Mouse (Mus musculus) CH12.LX (cell line): ENCODE measurements around the gene Gm20388. TPM values are rescaled to one million over a fixed set of nuclear protein-coding genes. Genes with fewer than 3 reads are reported as not detected.
A peak's percentile ranks its signal among the peaks of the same experiment; 100 is the strongest.

Experiments used
- DNase-seq: peaks from one replicate; pipeline ENCODE4 v3.0.0-alpha.2; 2013; ENCODE audit errors: extremely low read depth
- H3K27ac ChIP-seq: 2 replicates; pipeline ENCODE4 v1.5.1; 2012; ENCODE audit warnings: low read depth, mild to moderate bottlenecking, control low read depth, moderate library complexity; ENCODE audit not compliant: insufficient read depth
- H3K27me3 ChIP-seq: replicated peaks from 2 replicates; pipeline ENCODE3; 2012; ENCODE audit warnings: inconsistent platforms
- H3K36me3 ChIP-seq, 2 experiments: replicated peaks in 1 of 2; 2 replicates each; pipeline versions ENCODE3 to v1.6.1; 2012; ENCODE audit warnings: inconsistent platforms in 1 of 2, low read length in 1 of 2, mild to moderate bottlenecking in 1 of 2, mixed read lengths in 1 of 2, moderate library complexity in 1 of 2; ENCODE audit not compliant: control insufficient read depth in 1 of 2, insufficient read depth in 1 of 2
- H3K4me1 ChIP-seq, 2 experiments: 2 replicates each; pipeline ENCODE4 v1.6.1; 2012; ENCODE audit warnings: inconsistent platforms in 1 of 2, moderate library complexity in 1 of 2; ENCODE audit not compliant: insufficient read depth in 2 of 2, control insufficient read depth in 1 of 2
- H3K4me2 ChIP-seq: 2 replicates; pipeline ENCODE4 v1.6.1; 2012; ENCODE audit warnings: low read depth, mild to moderate bottlenecking, control low read depth; ENCODE audit not compliant: poor library complexity, insufficient read depth, severe bottlenecking
- H3K4me3 ChIP-seq, 3 experiments: fragments of 150-350 bp in 1 of 3; sonication (generic) in 1 of 3; replicated peaks in 1 of 3; 2 replicates each; pipeline versions ENCODE3 to v1.5.1; 2011 to 2012; ENCODE audit warnings: low read depth in 2 of 3, low read length in 2 of 3, mild to moderate bottlenecking in 2 of 3, moderate library complexity in 2 of 3, control low read depth in 1 of 3, improper control_type of control experiment in 1 of 3, inconsistent platforms in 1 of 3, mixed read lengths in 1 of 3; ENCODE audit not compliant: poor library complexity in 1 of 3
- H3K79me2 ChIP-seq: replicated peaks from 2 replicates; pipeline ENCODE4 v1.6.1; 2012; ENCODE audit warnings: mild to moderate bottlenecking, moderate library complexity; ENCODE audit not compliant: control insufficient read depth, poor library complexity, insufficient read depth, severe bottlenecking; ENCODE audit errors: extremely low read depth
- H3K9ac ChIP-seq: 2 replicates; pipeline ENCODE4 v1.6.1; 2012; ENCODE audit warnings: low read depth, mild to moderate bottlenecking, control low read depth, moderate library complexity; ENCODE audit not compliant: insufficient read depth
- H3K9me3 ChIP-seq: replicated peaks from 2 replicates; pipeline ENCODE3; 2012; ENCODE audit warnings: low read length, inconsistent platforms, mixed read lengths
- BHLHE40 ChIP-seq: IDR thresholded peaks from 2 replicates; pipeline ENCODE4 v1.6.1; 2011; ENCODE audit warnings: mild to moderate bottlenecking, low read depth, low read length, improper control_type of control experiment
- CHD1 ChIP-seq: IDR thresholded peaks from 2 replicates; pipeline ENCODE4 v1.6.1; 2012; ENCODE audit warnings: low read depth, low read length, improper control_type of control experiment, inconsistent platforms
- CHD2 ChIP-seq: IDR thresholded peaks from 2 replicates; pipeline ENCODE4 v1.6.1; 2011; ENCODE audit warnings: low read length, improper control_type of control experiment
- CTCF ChIP-seq, 2 experiments: IDR thresholded peaks in 1 of 2; conservative IDR thresholded peaks in 1 of 2; 2 replicates each; pipeline ENCODE4 v1.5.1; 2011 to 2012; ENCODE audit warnings: low read depth in 2 of 2, low read length in 2 of 2, improper control_type of control experiment in 1 of 2, inconsistent platforms in 1 of 2, mild to moderate bottlenecking in 1 of 2, moderate library complexity in 1 of 2
- E2F4 ChIP-seq: IDR thresholded peaks from 2 replicates; pipeline ENCODE4 v1.6.1; 2011; ENCODE audit warnings: low read depth, low read length, improper control_type of control experiment; ENCODE audit not compliant: insufficient replicate concordance
- ELF1 ChIP-seq: IDR thresholded peaks from 2 replicates; pipeline ENCODE4 v1.6.1; 2014; ENCODE audit warnings: low read depth, mild to moderate bottlenecking, inconsistent platforms, low read length, improper control_type of control experiment
- EP300 ChIP-seq: IDR thresholded peaks from 2 replicates; pipeline ENCODE4 v1.6.1; 2011; ENCODE audit warnings: low read length, improper control_type of control experiment
- ETS1 ChIP-seq: conservative IDR thresholded peaks from 2 replicates; pipeline ENCODE4 v1.6.1; 2012; ENCODE audit warnings: low read depth, mild to moderate bottlenecking, inconsistent platforms, low read length, improper control_type of control experiment, moderate library complexity
- GABPA ChIP-seq: IDR thresholded peaks from 2 replicates; pipeline ENCODE4 v1.6.1; 2012; ENCODE audit warnings: low read depth, low read length, improper control_type of control experiment, inconsistent platforms; ENCODE audit not compliant: insufficient replicate concordance
- HCFC1 ChIP-seq: IDR thresholded peaks from 2 replicates; pipeline ENCODE4 v1.6.1; 2012; ENCODE audit warnings: low read depth, mild to moderate bottlenecking, inconsistent platforms, low read length, improper control_type of control experiment
- IRF4 ChIP-seq: IDR thresholded peaks from 2 replicates; pipeline ENCODE4 v1.6.1; 2014; ENCODE audit warnings: low read depth, mild to moderate bottlenecking, inconsistent platforms, low read length, improper control_type of control experiment
- JUN ChIP-seq: IDR thresholded peaks from 2 replicates; pipeline ENCODE4 v1.6.1; 2011; ENCODE audit warnings: low read depth, mild to moderate bottlenecking, low read length, improper control_type of control experiment, moderate library complexity; ENCODE audit not compliant: insufficient read depth
- JUND ChIP-seq: conservative IDR thresholded peaks from 2 replicates; pipeline ENCODE4 v1.6.1; 2011; ENCODE audit warnings: low read depth, low read length, improper control_type of control experiment
- KAT2A ChIP-seq: IDR thresholded peaks from 2 replicates; pipeline ENCODE4 v1.6.1; 2012; ENCODE audit warnings: low read length, improper control_type of control experiment, inconsistent platforms; ENCODE audit not compliant: insufficient replicate concordance
- MAFK ChIP-seq: IDR thresholded peaks from 2 replicates; pipeline ENCODE4 v1.6.1; 2011; ENCODE audit warnings: low read length, improper control_type of control experiment; ENCODE audit not compliant: insufficient replicate concordance
- MAX ChIP-seq: IDR thresholded peaks from 2 replicates; pipeline ENCODE4 v1.6.1; 2011; ENCODE audit warnings: low read length, improper control_type of control experiment
- MAZ ChIP-seq: IDR thresholded peaks from 2 replicates; pipeline ENCODE4 v1.6.1; 2012; ENCODE audit warnings: low read depth, mild to moderate bottlenecking, inconsistent platforms, low read length, improper control_type of control experiment, moderate library complexity
- MEF2A ChIP-seq: IDR thresholded peaks from 2 replicates; pipeline ENCODE4 v1.6.1; 2014; ENCODE audit warnings: low read depth, mild to moderate bottlenecking, inconsistent platforms, low read length, improper control_type of control experiment, borderline replicate concordance
- MXI1 ChIP-seq: IDR thresholded peaks from 2 replicates; pipeline ENCODE4 v1.6.1; 2011; ENCODE audit warnings: mild to moderate bottlenecking, low read depth, low read length, improper control_type of control experiment
- NELFE ChIP-seq: IDR thresholded peaks from 2 replicates; pipeline ENCODE4 v1.6.1; 2011; ENCODE audit warnings: low read depth, low read length, improper control_type of control experiment
- NRF1 ChIP-seq: IDR thresholded peaks from 2 replicates; pipeline ENCODE4 v1.6.1; 2014; ENCODE audit warnings: low read depth, mild to moderate bottlenecking, inconsistent platforms, low read length, improper control_type of control experiment, moderate library complexity
- POLR2A ChIP-seq: IDR thresholded peaks from 2 replicates; pipeline ENCODE4 v1.6.1; 2011; ENCODE audit warnings: low read depth, mild to moderate bottlenecking, improper control_type of control experiment, low read length
- POLR2AphosphoS2 ChIP-seq: IDR thresholded peaks from 2 replicates; pipeline ENCODE4 v1.6.1; 2011; ENCODE audit warnings: low read depth, low read length, improper control_type of control experiment
- RAD21 ChIP-seq: IDR thresholded peaks from 2 replicates; pipeline ENCODE4 v1.6.1; 2011; ENCODE audit warnings: low read depth, mild to moderate bottlenecking, low read length, improper control_type of control experiment, moderate library complexity
- RCOR1 ChIP-seq: conservative IDR thresholded peaks from 2 replicates; pipeline ENCODE4 v1.6.1; 2012; ENCODE audit warnings: low read depth, mild to moderate bottlenecking, inconsistent platforms, low read length, improper control_type of control experiment
- SIN3A ChIP-seq: IDR thresholded peaks from 2 replicates; pipeline ENCODE4 v1.6.1; 2012; ENCODE audit warnings: low read length, improper control_type of control experiment, inconsistent platforms
- SMC3 ChIP-seq: IDR thresholded peaks from 2 replicates; pipeline ENCODE4 v1.6.1; 2011; ENCODE audit warnings: low read depth, low read length, improper control_type of control experiment
- TBP ChIP-seq: conservative IDR thresholded peaks from 2 replicates; pipeline ENCODE4 v1.6.1; 2011; ENCODE audit warnings: low read depth, low read length, improper control_type of control experiment
- TCF12 ChIP-seq: IDR thresholded peaks from 2 replicates; pipeline ENCODE4 v1.6.1; 2014; ENCODE audit warnings: low read depth, mild to moderate bottlenecking, inconsistent platforms, low read length, improper control_type of control experiment
- UBTF ChIP-seq: IDR thresholded peaks from 2 replicates; pipeline ENCODE4 v1.6.1; 2012; ENCODE audit warnings: low read depth, mild to moderate bottlenecking, inconsistent platforms, low read length, improper control_type of control experiment, moderate library complexity
- USF2 ChIP-seq: conservative IDR thresholded peaks from 2 replicates; pipeline ENCODE4 v1.6.1; 2011; ENCODE audit warnings: low read depth, low read length, improper control_type of control experiment
- ZC3H11A ChIP-seq: IDR thresholded peaks from 2 replicates; pipeline ENCODE4 v1.6.1; 2012; ENCODE audit warnings: low read depth, mild to moderate bottlenecking, inconsistent platforms, low read length, improper control_type of control experiment
- ZMIZ1 ChIP-seq: IDR thresholded peaks from 2 replicates; pipeline ENCODE4 v1.6.1; 2012; ENCODE audit warnings: low read depth, mild to moderate bottlenecking, inconsistent platforms, low read length, improper control_type of control experiment
- dilution Hi-C: fragments of 300-500 bp; cut with MboI; formaldehyde crosslinking; loops from 2 replicates; pipeline ENCODE4 v1.14.3; 2020; ENCODE audit warnings: low sequenced_read_pairs; ENCODE audit not compliant: extremely low pct_unique_long_range_greater_than_20kb, extremely low pct_ligation_motif_present
- in situ Hi-C: fragments of 300-500 bp; cut with MboI; formaldehyde crosslinking; loops from 3 replicates; pipeline ENCODE4 v1.14.3; 2019; ENCODE audit warnings: low sequenced_read_pairs, low pct_ligation_motif_present, low pct_unique_long_range_greater_than_20kb, mixed read lengths
- polyA plus RNA-seq: library from polyadenylated mRNA; unstranded; fragments of >175 nt; gene quantifications from 2 replicates; pipeline ENCODE4 v1.2.1, GENCODE M21; 2012; ENCODE audit warnings: low read depth; ENCODE audit not compliant: insufficient read length
- total RNA-seq, 2 experiments: library from RNA; depleted of rRNA; stranded (reverse); fragments of 300-350 nt in 1 of 2; fragments of >200 nt in 1 of 2; gene quantifications; 2 replicates each; pipeline ENCODE4 v1.2.3; 2012 to 2014

Gene Gm20388
- total and polyA plus RNA-seq, 3 experiments, result 14.8 to 26.3 (median 22.2) TPM

DNA sequence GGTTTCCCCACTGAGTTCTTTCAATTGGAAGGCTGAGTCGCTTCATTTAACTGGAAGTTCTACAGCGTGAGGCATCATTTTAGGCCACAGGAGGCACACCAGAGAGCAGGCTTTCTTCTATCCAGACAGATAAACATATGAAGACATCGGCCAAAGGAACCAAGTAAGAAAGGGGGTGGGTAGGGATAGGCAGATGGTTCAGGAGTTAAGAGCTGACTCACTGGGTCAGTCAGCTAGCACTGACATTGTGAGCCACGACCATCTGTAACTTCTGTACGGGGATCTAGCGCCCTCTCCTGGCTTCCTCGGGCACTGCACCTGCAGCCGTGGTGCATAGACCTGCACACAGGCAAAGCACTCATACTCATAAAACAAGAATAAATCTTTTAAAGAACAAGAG is 1930.6 kb downstream of the Gm20388 start (continued):
- TF ChIP-seq MAFK, result peak; percentile 48; the same call in 1 of the 2 replicates
- TF ChIP-seq JUN, result no peak; the same call in 1 of the 2 replicates
- no peak for TF ChIP-seq CHD1
- TF ChIP-seq ZMIZ1, result peak; percentile 64; the same call in 1 of the 2 replicates
- TF ChIP-seq MAX, result no peak; the same call in 1 of the 2 replicates
- peak; percentile 54 for TF ChIP-seq RAD21
- TF ChIP-seq POLR2AphosphoS2, result no peak; the same call in 1 of the 2 replicates
- TF ChIP-seq MAZ, result no peak
- 0 out of 2 replicates have a peak, but pooled peaks have one; percentile 42 for TF ChIP-seq UBTF
- TF ChIP-seq ZC3H11A, result no peak

DNA sequence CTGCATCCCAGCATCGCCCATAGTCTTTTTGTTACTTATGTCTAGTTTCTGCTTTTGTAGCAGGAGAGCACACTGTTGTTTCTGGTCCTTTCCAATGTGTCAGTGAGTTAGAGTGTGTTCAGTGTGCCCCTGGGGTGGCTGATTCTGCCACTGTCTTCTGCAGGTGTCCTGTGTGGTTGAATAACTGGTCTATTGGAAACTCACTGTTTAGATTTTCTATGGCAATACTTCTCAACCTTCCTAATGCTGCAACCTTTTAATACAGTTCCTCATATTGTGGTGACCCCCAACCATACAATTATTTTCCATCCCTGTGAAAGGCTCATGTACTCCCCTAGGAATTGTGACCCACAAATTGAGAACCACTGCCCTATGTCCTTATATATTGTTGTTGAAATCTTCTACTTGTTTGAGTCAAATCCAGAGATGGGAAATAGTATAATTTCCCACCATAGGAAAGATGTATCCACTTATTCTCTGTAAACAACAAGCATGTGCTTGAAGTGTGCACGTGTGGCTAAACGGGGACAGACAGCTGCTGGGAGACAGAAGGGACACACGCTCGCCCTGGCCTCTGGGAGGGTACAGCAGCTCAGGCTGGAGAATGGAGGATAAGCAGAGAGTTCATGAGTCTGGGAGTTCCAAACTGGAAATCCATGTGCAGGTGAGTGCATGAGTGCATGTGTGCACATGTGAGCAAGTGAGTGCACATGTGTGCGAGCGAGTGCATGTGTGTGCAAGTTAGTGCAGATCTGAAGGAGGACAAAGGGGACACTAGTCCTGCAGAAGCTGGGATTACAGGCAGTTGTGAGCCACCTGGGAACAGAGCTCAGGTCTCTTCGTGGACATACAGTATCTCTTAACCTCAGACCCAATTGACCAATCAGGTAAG is 1931.7 kb downstream of the Gm20388 start:
- Histone ChIP-seq H3K79me2 (peaks cover 29% of the 10 kb centered on the region), H3K9me3 (no peaks in the 10 kb centered on the region), H3K9ac (peak overlapping the region; percentile 97), H3K4me2 (peak overlapping the region; percentile 98), H3K27me3 (no peaks in the 10 kb centered on the region), H3K4me1 (peaks cover 20 to 33% of the 10 kb centered on the region in 2 experiments), H3K27ac (peak overlapping the region; percentile 95), H3K36me3 (peaks cover 45 to 49% of the 10 kb centered on the region in 2 experiments), H3K4me3 (peak overlapping the region; percentile 56 to 69 (median 58))
- DNase-seq, result no peak
- in situ Hi-C loops, result no loop called here
- dilution Hi-C loops, result no loop called here
- TF ChIP-seq EP300, result no peak; the same call in 1 of the 2 replicates
- no peak for TF ChIP-seq JUND
- no peak for TF ChIP-seq MAFK
- TF ChIP-seq SMC3, result no peak
- peak; percentile 23; the same call in 1 of the 2 replicates for TF ChIP-seq ETS1
- no peak for TF ChIP-seq UBTF
- no peak for TF ChIP-seq HCFC1
- no peak for TF ChIP-seq ZC3H11A
- no peak for TF ChIP-seq IRF4
- TF ChIP-seq CHD1, result peak; percentile 93; the same call in 1 of the 2 replicates
- TF ChIP-seq CHD2, result peak; percentile 49
- 0 out of 2 replicates have a peak, but pooled peaks have one; percentile 2 for TF ChIP-seq RCOR1
- no peak for TF ChIP-seq USF2
- TF ChIP-seq BHLHE40, result peak; percentile 82
- TF ChIP-seq GABPA, result no peak
- TF ChIP-seq ELF1, result no peak
- TF ChIP-seq MXI1, result peak; percentile 81
- no peak for TF ChIP-seq TCF12
- 0 out of 2 replicates have a peak, but pooled peaks have one; percentile 17 for TF ChIP-seq E2F4
- TF ChIP-seq SIN3A, result peak; percentile 72; the same call in 1 of the 2 replicates
- TF ChIP-seq NRF1, result no peak
- TF ChIP-seq POLR2AphosphoS2, result peak; percentile 74
- TF ChIP-seq MEF2A, result no peak
- no peak for TF ChIP-seq RAD21
- TF ChIP-seq NELFE, result peak; percentile 40
- peak; percentile 56; the same call in 1 of the 2 replicates for TF ChIP-seq POLR2A
- 0 out of 2 replicates have a peak, but pooled peaks have one; percentile 23 for TF ChIP-seq KAT2A
- TF ChIP-seq CTCF (conservative IDR thresholded peaks at IDR 0.05 in 1 of 2, IDR thresholded peaks at IDR 0.05 in 1 of 2; ENCODE audit: low read depth in 2 of 2, low read length in 2 of 2), result no peak
- TF ChIP-seq ZMIZ1, result peak; percentile 63; the same call in 1 of the 2 replicates
- TF ChIP-seq TBP, result no peak
